ENCODE assay signal across 11 mouse cellular contexts in genomic region chr15:27806219-27806618, GRCm38 (mm10).
A peak's percentile ranks its signal among the peaks of the same experiment; 100 is the strongest.
DNase-seq lines count a peak whose midpoint lies in the region; ATAC-seq and TF ChIP-seq lines count a peak whose summit lies in the region.
"Had no signal": no experiment of that assay in that cellular context is flagged by ENCODE, and none has a peak within 500 bp of the region (broad histone marks: within the 10 kb centered on the region; RNA-seq: fewer than 3 reads in every experiment).

No protein-coding gene starts in this region.

- no peak for TF ChIP-seq CTCF in forebrain, postnatal 0 days (IDR thresholded peaks at IDR 0.05; ENCODE audit: low read depth)
- no peak for TF ChIP-seq CTCF in kidney, adult 2 months (conservative IDR thresholded peaks at IDR 0.05; ENCODE audit: insufficient read depth, insufficient read length, low read depth, low read length)
- TF ChIP-seq CTCF in lung, postnatal 0 days (IDR thresholded peaks at IDR 0.05) = no peak

- H3K4me2 ChIP-seq in forebrain, embryonic 13.5 days = no peak overlapping the region
- H3K4me2 ChIP-seq in forebrain, postnatal 0 days (ENCODE audit: low read depth) = no peak overlapping the region
- H3K4me2 ChIP-seq in embryonic facial prominence, embryonic 15.5 days (replicated peaks) = no peak overlapping the region
- H3K4me2 ChIP-seq in lung, postnatal 0 days (replicated peaks; ENCODE audit: low read depth, low read length) = no peak overlapping the region
- H3K4me2 ChIP-seq: hindbrain, embryonic 15.5 days had no signal

- H3K4me1 ChIP-seq in forebrain, embryonic 13.5 days = peaks cover 53% of the 10 kb centered on the region
- H3K4me1 ChIP-seq in forebrain, postnatal 0 days (ENCODE audit: insufficient read depth) = peaks cover 3% of the 10 kb centered on the region; the same call in 1 of the 2 replicates
- H3K4me1 ChIP-seq in kidney, adult 2 months (ENCODE audit: control insufficient read depth, insufficient read depth, low read length) = peaks cover 5% of the 10 kb centered on the region
- peaks cover 85% of the 10 kb centered on the region for H3K4me1 ChIP-seq in embryonic facial prominence, embryonic 15.5 days
- peaks cover 14% of the 10 kb centered on the region for H3K4me1 ChIP-seq in lung, postnatal 0 days (ENCODE audit: insufficient read depth, low read depth, low read length)

- no peak overlapping the region for H3K9ac ChIP-seq in forebrain, embryonic 13.5 days
- H3K9ac ChIP-seq in forebrain, postnatal 0 days = no peak overlapping the region; the same call in 1 of the 2 replicates
- no peak overlapping the region for H3K9ac ChIP-seq in embryonic facial prominence, embryonic 15.5 days
- H3K9ac ChIP-seq in lung, postnatal 0 days (replicated peaks; ENCODE audit: low read depth) = no peak overlapping the region
- H3K9ac ChIP-seq: hindbrain, embryonic 15.5 days had no signal

- no peak overlapping the region for H3K4me3 ChIP-seq in forebrain, embryonic 13.5 days
- no peak overlapping the region for H3K4me3 ChIP-seq in forebrain, postnatal 0 days (ENCODE audit: low read depth, low read length)
- no peak overlapping the region for H3K4me3 ChIP-seq in kidney, adult 2 months (ENCODE audit: insufficient read depth, low read depth, low read length)
- H3K4me3 ChIP-seq in embryonic facial prominence, embryonic 15.5 days (replicated peaks) = no peak overlapping the region
- H3K4me3 ChIP-seq in lung, postnatal 0 days (ENCODE audit: low read depth, low read length) = no peak overlapping the region
- H3K4me3 ChIP-seq: hindbrain, embryonic 15.5 days had no signal

- no peaks in the 10 kb centered on the region for H3K9me3 ChIP-seq in forebrain, embryonic 13.5 days (replicated peaks)
- no peaks in the 10 kb centered on the region for H3K9me3 ChIP-seq in forebrain, postnatal 0 days (ENCODE audit: low read length)
- no peaks in the 10 kb centered on the region for H3K9me3 ChIP-seq in embryonic facial prominence, embryonic 15.5 days (replicated peaks)
- H3K9me3 ChIP-seq in lung, postnatal 0 days (ENCODE audit: low read length) = no peaks in the 10 kb centered on the region
- H3K9me3 ChIP-seq: hindbrain, embryonic 15.5 days had no signal

- DNase-seq in forebrain, postnatal 0 days = no peak
- DNase-seq in kidney, postnatal 4 days = peak; percentile 49 to 66
- no peak for DNase-seq in kidney, adult 2 months
- DNase-seq in lung, postnatal 0 days (ENCODE audit: low spot score) = peak; percentile 86
- no peak for DNase-seq in right cerebral cortex, postnatal 14 days
- no peak for DNase-seq in natural killer cell, adult 2 months (ENCODE audit: low spot score in 2 of 2)
- DNase-seq: gastrocnemius, postnatal 10 days; left cerebral cortex, postnatal 4 days had no signal

- H3K27ac ChIP-seq in forebrain, embryonic 13.5 days = no peak overlapping the region
- H3K27ac ChIP-seq in forebrain, postnatal 0 days (ENCODE audit: low read depth, low read length) = no peak overlapping the region
- no peak overlapping the region for H3K27ac ChIP-seq in kidney, adult 2 months (ENCODE audit: insufficient read depth, low read depth, low read length)
- peak overlapping the region; percentile 65 for H3K27ac ChIP-seq in embryonic facial prominence, embryonic 15.5 days (replicated peaks)
- H3K27ac ChIP-seq in lung, postnatal 0 days (ENCODE audit: low read length) = peak overlapping the region; percentile 11; the same call in 1 of the 2 replicates
- H3K27ac ChIP-seq: hindbrain, embryonic 15.5 days had no signal

- peaks cover 52% of the 10 kb centered on the region for H3K36me3 ChIP-seq in forebrain, embryonic 13.5 days (ENCODE audit: poor library complexity, severe bottlenecking)
- H3K36me3 ChIP-seq in forebrain, postnatal 0 days (ENCODE audit: insufficient read depth) = peaks cover 34% of the 10 kb centered on the region
- H3K36me3 ChIP-seq in kidney, adult 2 months (ENCODE audit: control insufficient read depth, insufficient read depth, low read length) = peaks cover 2% of the 10 kb centered on the region
- peaks cover 21% of the 10 kb centered on the region for H3K36me3 ChIP-seq in embryonic facial prominence, embryonic 15.5 days
- peaks cover 14% of the 10 kb centered on the region; the same call in 1 of the 2 replicates for H3K36me3 ChIP-seq in lung, postnatal 0 days (ENCODE audit: insufficient read depth, low read length)

- no peaks in the 10 kb centered on the region for H3K27me3 ChIP-seq in forebrain, embryonic 13.5 days
- H3K27me3 ChIP-seq in forebrain, postnatal 0 days (ENCODE audit: insufficient read depth, low read length) = no peaks in the 10 kb centered on the region
- H3K27me3 ChIP-seq in kidney, adult 2 months (replicated peaks; ENCODE audit: control insufficient read depth, insufficient read depth, low read length) = no peaks in the 10 kb centered on the region
- H3K27me3 ChIP-seq in embryonic facial prominence, embryonic 15.5 days = no peaks in the 10 kb centered on the region
- H3K27me3 ChIP-seq in lung, postnatal 0 days (replicated peaks; ENCODE audit: insufficient read depth, low read length) = no peaks in the 10 kb centered on the region
- H3K27me3 ChIP-seq: hindbrain, embryonic 15.5 days had no signal

- 69% methylated on average over 10 of the region's 10 CpGs for WGBS in forebrain, embryonic 13.5 days
- 58% methylated on average over 10 of the region's 10 CpGs for WGBS in forebrain, postnatal 0 days
- WGBS in kidney, adult 2 months = 69% methylated on average over 10 of the region's 10 CpGs
- 37% methylated on average over 10 of the region's 10 CpGs for WGBS in embryonic facial prominence, embryonic 15.5 days
- 26% methylated on average over 10 of the region's 10 CpGs for WGBS in lung, postnatal 0 days

- 0 out of 2 replicates have a peak, but pooled peaks have one; percentile 3 for ATAC-seq in forebrain, embryonic 13.5 days
- no peak for ATAC-seq in forebrain, postnatal 0 days
- peak; percentile 36 for ATAC-seq in embryonic facial prominence, embryonic 15.5 days (ENCODE audit: insufficient number of reproducible peaks, low FRiP score, low TSS enrichment, low read depth)
- peak; percentile 77 for ATAC-seq in lung, postnatal 0 days

- no peak for TF ChIP-seq POLR2A in kidney, adult 2 months (IDR thresholded peaks at IDR 0.05; ENCODE audit: low read depth, low read length)

- 0 out of 2 replicates have a peak, but pooled peaks have one; percentile 20 for TF ChIP-seq EP300 in lung, postnatal 0 days (IDR thresholded peaks at IDR 0.05)

Comparison
In these comparisons a context has a peak if more than half of its experiments do, and no peak if none do; other contexts are left out.
1. DNase-seq: peak in kidney, postnatal 4 days (2 of 2) and lung, postnatal 0 days (single experiment); none in forebrain, postnatal 0 days (single experiment), kidney, adult 2 months (single experiment), right cerebral cortex, postnatal 14 days (single experiment) and natural killer cell, adult 2 months (0 of 2).
2. H3K27ac ChIP-seq: peak in embryonic facial prominence, embryonic 15.5 days (single experiment) and lung, postnatal 0 days (single experiment); none in forebrain, embryonic 13.5 days (single experiment), forebrain, postnatal 0 days (single experiment) and kidney, adult 2 months (single experiment).